Mouse (Mus musculus) brain, embryonic 14.5 days (tissue): ENCODE data around the gene Zmynd19.

Experiments used
- CTCF ChIP-seq: fragments of 200-500 bp; IDR thresholded peaks from 2 replicates; pipeline ENCODE4 v1.5.1; 2012; ENCODE audit warnings: inconsistent platforms, mild to moderate bottlenecking, moderate library complexity, borderline replicate concordance; ENCODE audit not compliant: insufficient read depth, insufficient read length; ENCODE audit errors: extremely low read depth
- POLR2A ChIP-seq: fragments of 200-500 bp; IDR thresholded peaks from 2 replicates; pipeline ENCODE4 v1.6.1; 2012; ENCODE audit warnings: mild to moderate bottlenecking, inconsistent platforms, borderline replicate concordance; ENCODE audit not compliant: poor library complexity, insufficient read depth, insufficient read length, severe bottlenecking; ENCODE audit errors: extremely low read depth

- TF ChIP-seq POLR2A (no peak), CTCF (peak; percentile 49; the same call in 1 of the 2 replicates)
Measured at GRCm38 (mm10) chr2:24960910-24961309, 11.3 kb downstream of the Zmynd19 start.
